Mouse (Mus musculus) inflammation-experienced regulatory T-cells, adult 6 months (primary cell): ENCODE results near the gene Ripor1. TPM values are rescaled to one million over a fixed set of nuclear protein-coding genes. Genes with fewer than 3 reads are reported as not detected.
"Not testable (repeated sequence)": the region's sequence is repeated elsewhere in the genome, so short reads cannot be mapped to it uniquely, and the experiment has no call there.

Experiments used
- ATAC-seq: one replicate; pipeline ENCODE4 v1.8.0; 2017
- polyA plus RNA-seq, 3 experiments: library from polyadenylated mRNA; unstranded; fragments of 100-300 nt; shearing (Covaris generic); gene quantifications; one replicate each; pipeline ENCODE4 v1.2.1; 2017

Gene Ripor1
- 1 to 10 TPM; 6.1 to 9.3 (median 8.7) TPM for polyA plus RNA-seq

GRCm38 (mm10) chr8:105604804-105605381 is at the start of gene Ripor1:
TSS of gene Ripor1 (plus strand) at chr8:105605255.
- ATAC-seq = peak; percentile 81

GRCm38 (mm10) chr8:105562863-105563262 is 42.2 kb upstream of the Ripor1 start:
- ATAC-seq = no peak

GRCm38 (mm10) chr8:105563871-105564270 is 41.2 kb upstream of the Ripor1 start:
- no peak for ATAC-seq

- ATAC-seq = not testable (repeated sequence)
Measured at GRCm38 (mm10) chr8:105564573-105565229, 40.4 kb upstream of the Ripor1 start.

- peak; percentile 5 for ATAC-seq
Measured at GRCm38 (mm10) chr8:105565401-105565881, 39.6 kb upstream of the Ripor1 start.

GRCm38 (mm10) chr8:105565952-105566702 is 38.9 kb upstream of the Ripor1 start, which contains the start of gene Atp6v0d1:
TSS of gene Atp6v0d1 (minus strand) at chr8:105566047.
- peak; percentile 89 for ATAC-seq

- no peak for ATAC-seq
Measured at GRCm38 (mm10) chr8:105566703-105567595, 38.1 kb upstream of the Ripor1 start.

GRCm38 (mm10) chr8:105571810-105572209 is 33.2 kb upstream of the Ripor1 start:
- ATAC-seq = no peak

- ATAC-seq = no peak
Measured at GRCm38 (mm10) chr8:105573427-105573826, 31.6 kb upstream of the Ripor1 start.

- no peak for ATAC-seq
Measured at GRCm38 (mm10) chr8:105574741-105575140, 30.3 kb upstream of the Ripor1 start.

GRCm38 (mm10) chr8:105575538-105575937 is 29.5 kb upstream of the Ripor1 start:
- no peak for ATAC-seq

GRCm38 (mm10) chr8:105579719-105580118 is 25.3 kb upstream of the Ripor1 start:
- no peak for ATAC-seq

GRCm38 (mm10) chr8:105592431-105592830 is 12.6 kb upstream of the Ripor1 start:
- ATAC-seq = no peak

GRCm38 (mm10) chr8:105593859-105594258 is 11.2 kb upstream of the Ripor1 start:
- ATAC-seq = no peak

GRCm38 (mm10) chr8:105594451-105595242 is 10.4 kb upstream of the Ripor1 start:
- ATAC-seq = no peak

GRCm38 (mm10) chr8:105596362-105597034 is 8.6 kb upstream of the Ripor1 start:
- ATAC-seq = peak; percentile 90

- no peak for ATAC-seq
Measured at GRCm38 (mm10) chr8:105598777-105599176, 6.3 kb upstream of the Ripor1 start.

- ATAC-seq = no peak
Measured at GRCm38 (mm10) chr8:105601301-105601700, 3.8 kb upstream of the Ripor1 start.

- not testable (repeated sequence) for ATAC-seq
Measured at GRCm38 (mm10) chr8:105602540-105602939, 2.5 kb upstream of the Ripor1 start.

- ATAC-seq = peak; percentile 32
Measured at GRCm38 (mm10) chr8:105605491-105606188, 585 bp downstream of the Ripor1 start.
